Mouse (Mus musculus) cerebral cortex, adult 2 months (tissue): Measurements from ENCODE around the gene Nol7.

Experiments
- WGBS: fragments of 180-500 bp; shearing (Covaris S2); methylation state at CpG from one replicate; pipeline ENCODE4 v1.1.7; 2018; 5-methylcytosine and 5-hydroxymethylcytosine counted together

Gene Nol7

DNA sequence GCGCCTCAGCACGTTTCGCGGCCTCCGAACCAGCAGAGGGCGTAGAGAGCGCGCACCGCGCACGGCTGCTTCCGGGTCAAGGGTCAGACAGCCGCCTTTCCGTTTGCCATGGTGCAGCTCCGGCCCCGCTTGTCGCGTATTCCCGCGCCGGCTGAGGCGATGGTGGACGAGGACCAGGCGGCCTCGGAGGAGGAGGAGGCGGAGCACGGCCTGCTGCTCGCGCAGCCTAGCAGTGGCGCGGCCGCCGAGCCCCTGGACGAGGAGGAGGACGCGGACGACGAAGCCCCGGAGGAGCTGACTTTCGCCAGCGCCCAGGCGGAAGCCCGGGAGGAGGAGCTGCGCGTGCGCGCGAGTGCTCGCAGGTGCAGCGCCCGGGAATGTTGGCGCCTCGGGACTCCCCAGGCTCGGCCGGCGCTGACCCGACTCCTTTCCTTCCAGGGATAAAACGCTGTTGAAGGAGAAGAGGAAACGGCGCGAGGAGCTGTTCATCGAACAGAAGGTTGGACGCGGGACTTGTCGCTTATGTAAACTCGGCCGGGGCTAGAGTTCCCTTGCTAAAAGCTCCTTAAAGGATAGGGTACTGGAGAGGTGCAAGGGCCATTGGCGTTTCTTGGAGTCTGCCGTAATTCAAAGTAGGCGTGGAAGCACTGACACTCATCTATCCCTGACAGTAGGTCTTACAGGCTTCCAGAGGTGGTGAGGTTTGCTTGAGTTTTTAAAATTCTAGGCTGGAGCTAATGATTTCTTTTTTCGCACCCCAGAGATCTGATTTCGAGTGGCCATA, at the start of gene Nol7:
Gene Nol7, plus strand, starts transcription at position 94 of the 784 bp plus-strand sequence.
- under 1% methylated on average over 72 of the region's 72 CpGs for WGBS

DNA sequence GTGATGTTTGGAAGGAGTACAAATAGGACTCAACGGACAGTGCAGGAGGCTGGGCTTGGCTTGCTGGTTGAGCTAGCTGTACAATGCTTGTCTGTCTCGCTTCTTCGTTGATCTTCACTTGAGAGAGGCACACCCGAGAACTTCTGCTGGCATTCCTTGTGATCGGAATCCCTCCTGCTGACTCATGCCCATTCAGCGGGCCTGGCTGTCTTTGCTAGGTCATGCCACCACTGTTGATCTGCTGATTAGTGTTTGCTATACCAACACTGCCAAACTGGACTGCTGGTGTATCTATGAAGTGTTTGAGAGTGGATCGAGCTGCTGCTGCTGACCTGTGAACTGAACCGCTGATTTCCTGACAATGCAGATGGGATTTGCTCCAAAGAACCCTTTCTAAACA, 48.8 kb upstream of the Nol7 start:
- WGBS: 90% methylated on average over 8 of the region's 8 CpGs

DNA sequence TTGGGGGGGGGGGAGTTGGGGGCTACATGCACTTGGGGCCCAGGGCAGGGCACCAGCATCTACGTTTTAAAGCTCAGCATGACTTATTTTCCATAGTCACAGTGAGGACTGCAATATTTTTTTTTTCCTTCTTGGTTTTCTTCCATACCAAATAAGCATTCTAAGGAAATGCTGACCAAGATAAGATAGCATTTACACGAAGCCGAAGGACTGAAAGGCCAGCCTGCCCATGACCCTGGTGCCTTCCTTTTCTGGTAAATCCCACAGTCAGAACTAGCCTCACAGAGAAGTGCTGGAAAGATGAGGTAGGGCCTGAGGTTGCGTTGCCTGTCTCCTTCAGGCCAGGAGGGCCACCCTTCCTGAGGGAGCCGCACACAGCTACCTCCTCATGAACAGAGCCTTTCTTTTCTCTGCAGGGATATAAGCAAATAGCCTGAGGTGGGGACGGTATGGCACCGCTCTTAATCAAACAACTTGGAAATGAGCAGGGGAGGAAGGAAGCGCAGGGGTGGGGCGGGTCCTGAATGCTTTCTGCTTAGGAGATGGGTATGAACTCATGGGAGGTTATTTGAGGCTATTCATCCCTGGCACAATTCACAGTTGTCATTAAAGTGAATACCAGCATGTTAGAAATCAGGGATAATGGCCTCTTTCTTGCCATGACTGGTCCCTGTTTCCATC, 47.6 kb upstream of the Nol7 start:
- 75% methylated on average over 9 of the region's 9 CpGs for WGBS

DNA sequence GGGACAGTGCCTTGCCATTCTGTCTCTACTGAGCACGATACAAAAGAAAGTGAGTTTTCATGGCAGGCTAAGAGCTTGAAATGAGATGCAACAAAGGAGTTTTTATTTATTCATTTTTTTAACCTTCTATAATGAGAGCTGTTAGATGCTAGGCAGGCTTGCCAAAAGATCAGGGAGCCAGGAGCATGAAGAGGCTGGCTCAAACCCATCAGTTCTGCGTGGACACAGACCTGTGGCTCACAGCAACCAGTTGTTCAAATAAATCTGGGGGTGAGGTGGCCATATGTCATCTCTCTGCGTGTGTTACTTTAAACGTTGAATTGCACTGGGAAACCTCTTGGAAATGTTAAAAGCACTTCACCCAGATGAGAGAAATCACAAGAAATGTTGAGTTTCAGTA, 44.8 kb upstream of the Nol7 start:
- 36% methylated on average over 4 of the region's 4 CpGs for WGBS

DNA sequence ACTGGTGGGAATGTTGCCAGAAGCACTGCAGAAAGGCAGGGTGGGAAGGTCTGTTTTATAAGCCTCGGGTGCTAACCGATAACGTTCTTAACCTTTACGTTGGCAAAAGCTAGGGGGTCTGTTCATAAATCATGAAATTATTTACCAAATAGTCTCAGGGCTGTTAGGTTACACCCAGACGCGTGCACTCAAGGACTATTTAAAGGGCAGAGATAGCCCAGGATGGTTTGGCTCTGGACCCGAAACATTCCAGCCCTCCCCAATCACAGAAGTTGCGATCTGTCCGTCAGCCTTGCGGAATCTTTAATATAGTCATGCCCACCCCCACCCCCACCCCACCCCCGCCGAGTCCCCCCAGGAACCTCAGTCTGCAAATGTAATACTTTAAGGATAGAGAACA, 43.8 kb upstream of the Nol7 start:
- 91% methylated on average over 12 of the region's 12 CpGs for WGBS

DNA sequence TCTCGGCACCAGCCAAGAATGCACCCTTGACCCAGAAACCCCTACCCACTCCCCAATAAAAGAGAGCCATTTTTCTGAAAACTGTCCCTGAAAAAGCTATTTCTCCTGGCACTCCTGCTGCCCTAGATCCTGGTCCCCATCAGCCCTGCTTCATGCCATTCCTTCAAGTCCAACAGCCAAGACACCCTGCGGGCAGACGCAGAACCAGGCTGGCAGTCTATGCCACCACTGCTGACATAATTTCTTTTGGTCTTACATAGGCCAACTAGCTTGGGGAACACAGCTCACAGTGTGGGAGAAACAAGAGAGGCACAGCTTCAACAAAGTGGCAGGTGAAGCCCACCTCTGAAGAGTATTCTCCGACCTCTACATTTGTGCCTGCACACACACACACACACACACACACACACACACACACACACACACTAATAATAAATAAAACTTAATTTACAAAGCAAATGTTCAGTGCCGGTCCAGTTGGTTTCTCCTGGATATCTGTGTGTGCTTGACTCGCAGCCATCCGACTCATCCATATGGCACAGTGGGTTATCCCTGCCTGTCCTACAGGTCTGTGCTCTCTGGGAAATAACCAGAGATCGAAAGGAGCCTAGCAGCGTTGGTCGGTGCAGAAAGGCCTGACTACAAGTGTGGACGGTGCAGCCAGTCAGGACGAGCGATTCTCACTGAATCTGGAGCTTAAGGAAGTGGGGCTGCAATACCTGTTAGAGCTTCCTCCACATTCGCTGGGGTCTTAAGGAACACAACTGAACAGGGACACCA, 41.7 kb upstream of the Nol7 start:
- WGBS: 91% methylated on average over 14 of the region's 14 CpGs

DNA sequence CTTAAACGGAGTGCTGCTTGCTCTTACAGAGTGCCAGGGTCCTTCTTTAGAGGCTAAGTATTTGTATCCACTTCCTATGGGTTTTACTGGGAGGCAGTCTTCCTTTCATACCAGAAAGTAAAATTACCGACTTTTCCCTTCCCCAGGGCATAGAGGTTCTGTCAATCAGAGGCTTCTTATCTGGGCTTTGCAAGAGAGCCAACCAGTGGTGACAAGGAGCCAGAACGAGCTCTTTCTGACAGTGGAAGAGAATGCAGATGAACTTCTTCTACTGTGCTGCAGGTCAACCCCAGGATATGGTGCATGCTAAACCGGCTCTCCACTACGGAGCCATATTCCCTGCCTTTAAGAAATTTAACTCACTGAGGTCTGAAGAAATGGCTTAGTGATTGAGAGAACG, 37.7 kb upstream of the Nol7 start:
- 77% methylated on average over 6 of the region's 6 CpGs for WGBS

DNA sequence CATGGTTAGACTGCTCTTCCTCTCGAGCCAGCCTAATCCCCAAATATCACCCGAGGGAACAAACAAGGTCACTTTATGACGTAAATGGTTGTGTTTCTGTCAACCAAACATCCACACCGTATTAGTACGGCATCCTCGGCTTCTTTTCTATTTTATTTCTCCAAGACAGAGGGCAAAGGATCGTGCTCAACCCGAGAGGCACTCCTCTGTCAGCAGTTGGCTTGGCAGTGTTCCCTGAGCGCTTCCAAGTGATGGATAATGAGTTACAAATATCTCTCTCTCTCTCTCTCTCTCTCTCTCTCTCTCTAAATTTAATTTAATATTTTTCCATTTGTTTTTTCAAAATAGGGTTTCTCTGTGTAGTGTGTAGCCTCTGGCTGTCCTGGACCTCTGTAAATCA, 35.8 kb upstream of the Nol7 start:
- 83% methylated on average over 9 of the region's 9 CpGs for WGBS

DNA sequence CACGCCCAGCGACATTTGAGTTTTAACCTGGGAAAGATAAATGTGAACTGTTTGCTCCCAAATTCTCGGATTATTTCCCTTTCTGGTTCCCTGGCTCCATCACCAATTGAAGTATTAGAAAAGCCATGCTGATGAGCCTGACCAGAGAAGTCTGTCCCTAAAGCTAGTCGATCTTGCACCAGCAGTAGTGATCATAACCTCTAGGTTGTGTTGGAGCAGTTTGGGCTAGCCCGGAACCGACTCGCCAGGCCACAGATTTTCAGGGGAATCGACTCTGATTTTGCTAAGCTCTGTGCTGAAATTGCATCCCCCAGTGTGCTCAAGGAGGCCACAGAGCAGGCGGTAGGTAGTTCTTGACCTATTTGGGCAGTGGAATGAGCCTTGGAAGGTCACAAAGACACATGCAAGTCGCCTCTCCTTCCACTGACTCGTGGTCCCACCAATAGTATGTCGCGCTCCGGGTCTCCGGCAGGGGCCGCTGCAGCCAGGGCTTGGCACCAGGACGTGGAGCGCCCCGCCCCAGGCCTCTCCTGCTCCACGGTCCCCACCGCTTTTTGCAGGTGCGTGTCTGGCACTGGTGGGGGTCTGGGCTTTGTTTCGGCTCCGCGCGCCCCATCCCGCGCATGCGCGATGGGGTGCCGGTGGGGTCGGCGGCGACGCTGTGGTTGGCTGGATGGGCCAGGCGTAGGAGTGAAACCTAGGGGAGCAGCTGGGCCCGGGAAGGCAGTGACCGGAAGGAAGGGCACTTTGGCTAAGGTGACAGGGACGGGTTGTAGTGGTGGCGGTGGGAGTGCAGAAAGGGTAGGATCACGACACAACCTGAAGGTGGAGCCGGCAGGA, 33.0 kb upstream of the Nol7 start, which contains the start of gene Sirt5:
Gene Sirt5, plus strand, starts transcription at position 512 of the 840 bp plus-strand sequence.
- WGBS: 14% methylated on average over 42 of the region's 42 CpGs

DNA sequence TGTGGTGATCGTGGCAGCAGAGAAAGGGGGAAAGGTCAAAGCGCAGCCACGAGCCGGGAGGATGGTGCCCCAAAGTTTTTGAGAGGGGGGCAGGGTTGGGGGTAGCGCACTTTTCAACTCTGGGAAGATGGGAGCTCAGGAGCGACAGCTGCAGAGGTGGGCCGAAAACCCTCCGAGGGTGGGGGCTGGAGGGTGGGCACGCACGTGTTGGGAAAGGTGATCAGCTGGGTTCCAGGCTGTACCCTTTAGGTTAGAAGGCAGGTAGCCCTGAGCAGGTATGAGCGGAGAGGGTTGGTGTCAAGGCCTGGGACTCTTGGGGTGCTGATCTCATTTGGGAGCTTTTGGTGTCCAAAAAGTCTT, 32.4 kb upstream of the Nol7 start:
- 7% methylated on average over 11 of the region's 11 CpGs for WGBS

DNA sequence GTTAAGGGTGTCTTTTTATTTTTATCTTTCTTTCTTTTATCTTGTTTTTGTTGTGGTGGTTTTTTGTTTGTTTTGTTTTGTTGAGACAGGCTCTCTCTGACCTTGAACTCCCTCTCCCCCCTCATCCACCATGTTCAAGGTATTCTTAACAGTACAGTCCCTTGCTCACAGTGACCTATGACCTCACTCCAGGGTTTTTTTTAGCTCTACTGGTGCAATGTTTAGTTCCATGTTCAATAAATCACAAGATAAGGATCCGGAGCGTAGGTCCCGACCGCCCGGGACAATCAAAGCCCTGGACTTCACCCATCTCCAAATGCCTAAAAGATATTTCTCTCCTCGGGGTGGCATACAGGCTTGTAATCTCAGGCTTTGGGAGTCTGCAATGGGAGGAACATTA, 28.1 kb upstream of the Nol7 start:
- 97% methylated on average over 6 of the region's 6 CpGs for WGBS

DNA sequence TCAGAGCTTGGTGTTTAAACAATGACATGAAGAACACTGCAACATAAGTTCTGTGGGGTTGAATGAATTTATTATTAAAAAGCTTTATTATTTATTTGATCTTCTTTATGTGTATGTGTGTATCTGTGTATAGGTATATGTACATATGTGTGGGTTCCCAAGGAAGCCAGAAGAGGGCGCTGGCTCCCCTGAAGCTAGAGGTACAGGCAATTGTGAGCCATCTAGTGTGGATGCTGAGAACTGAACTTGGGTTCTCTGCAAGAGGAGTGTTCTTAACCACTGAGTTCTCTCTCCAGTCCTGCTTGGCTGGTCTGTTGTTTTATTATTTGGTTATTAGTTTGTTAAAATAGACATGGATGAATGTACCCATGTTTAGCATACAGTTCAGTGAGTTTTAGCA, 25.3 kb upstream of the Nol7 start:
- WGBS: 92% methylated on average over 1 of the region's 1 CpGs

DNA sequence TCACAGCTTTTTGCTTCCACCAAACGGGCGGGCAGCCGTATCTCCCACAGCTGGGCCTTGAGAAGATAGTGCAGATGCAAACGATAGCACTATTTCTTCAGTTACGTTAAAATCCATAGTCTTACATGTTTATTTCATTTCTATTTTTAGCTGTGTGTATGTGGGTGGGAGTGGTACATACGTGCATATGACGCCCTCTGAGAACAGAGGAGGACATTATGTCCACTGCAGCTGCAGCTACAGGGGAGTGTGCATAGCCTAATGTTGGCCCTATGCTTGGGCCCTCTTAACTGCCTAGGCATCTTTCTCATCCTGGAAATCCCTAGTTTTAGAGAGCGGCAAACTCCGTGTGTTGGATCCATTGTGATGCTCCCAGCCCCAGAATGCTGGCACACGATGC, 24.0 kb upstream of the Nol7 start:
- WGBS: 78% methylated on average over 10 of the region's 10 CpGs

DNA sequence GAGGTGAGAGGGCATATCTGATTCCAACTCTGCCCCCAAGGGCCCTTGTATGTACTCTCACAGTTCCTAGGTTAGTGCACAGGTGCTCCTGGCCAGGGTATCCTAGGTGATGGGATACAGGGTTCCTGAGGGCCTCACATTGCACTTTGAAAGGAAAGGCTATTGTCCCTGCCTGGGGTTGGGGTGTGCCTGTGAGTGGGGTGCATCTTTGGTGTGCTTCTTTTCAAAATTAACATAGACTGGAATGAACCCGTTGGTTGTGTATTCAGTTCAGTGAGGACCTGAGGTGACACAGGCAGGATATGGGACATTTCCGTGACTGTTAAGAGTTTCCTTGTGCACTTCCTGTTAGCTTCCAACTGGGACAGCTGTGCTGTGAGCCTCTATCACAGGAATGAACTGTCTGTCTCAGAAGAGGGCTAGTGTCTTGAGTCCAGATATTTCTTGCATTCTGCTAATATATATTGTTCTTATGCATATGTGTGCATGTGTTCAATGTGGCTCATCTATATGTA, 23.2 kb upstream of the Nol7 start:
- 65% methylated on average over 2 of the region's 2 CpGs for WGBS

DNA sequence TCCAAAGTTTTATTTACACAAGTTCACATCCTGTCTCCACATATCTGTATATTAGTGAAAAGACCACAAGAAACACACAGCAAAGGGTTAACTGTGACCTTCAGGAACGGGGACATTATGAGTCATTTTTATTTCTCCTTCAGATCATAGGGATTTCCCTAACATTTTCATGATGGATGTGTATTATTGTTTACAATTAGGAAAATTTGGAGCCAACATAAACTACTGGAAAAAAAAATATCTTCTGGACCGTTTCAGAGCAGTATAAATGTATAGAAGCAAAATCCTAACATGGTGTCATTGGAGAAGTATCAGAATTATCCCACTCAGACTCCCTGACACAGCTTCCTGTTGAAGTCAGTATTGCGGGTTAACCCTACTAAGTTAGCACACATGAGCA, 18.2 kb upstream of the Nol7 start:
- 70% methylated on average over 3 of the region's 3 CpGs for WGBS

DNA sequence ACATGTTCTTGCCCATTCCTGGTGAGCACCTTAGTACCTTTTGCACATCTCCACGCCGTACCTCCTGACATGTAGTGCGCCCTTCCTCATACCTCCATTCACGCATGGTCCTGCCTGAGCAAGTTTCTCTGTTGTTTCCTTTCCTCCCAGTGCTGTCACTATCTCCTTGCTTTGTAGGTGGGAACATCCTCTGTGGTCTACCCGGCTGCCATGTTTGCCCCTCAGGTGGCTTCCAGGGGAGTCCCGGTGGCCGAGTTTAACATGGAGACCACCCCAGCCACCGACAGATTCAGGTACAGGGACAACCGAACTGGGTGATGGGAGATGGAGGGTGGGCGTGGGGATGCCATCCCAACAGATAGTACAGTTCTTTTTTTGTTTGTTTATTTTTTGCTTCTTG, 12.9 kb upstream of the Nol7 start:
- WGBS: 98% methylated on average over 10 of the region's 10 CpGs

DNA sequence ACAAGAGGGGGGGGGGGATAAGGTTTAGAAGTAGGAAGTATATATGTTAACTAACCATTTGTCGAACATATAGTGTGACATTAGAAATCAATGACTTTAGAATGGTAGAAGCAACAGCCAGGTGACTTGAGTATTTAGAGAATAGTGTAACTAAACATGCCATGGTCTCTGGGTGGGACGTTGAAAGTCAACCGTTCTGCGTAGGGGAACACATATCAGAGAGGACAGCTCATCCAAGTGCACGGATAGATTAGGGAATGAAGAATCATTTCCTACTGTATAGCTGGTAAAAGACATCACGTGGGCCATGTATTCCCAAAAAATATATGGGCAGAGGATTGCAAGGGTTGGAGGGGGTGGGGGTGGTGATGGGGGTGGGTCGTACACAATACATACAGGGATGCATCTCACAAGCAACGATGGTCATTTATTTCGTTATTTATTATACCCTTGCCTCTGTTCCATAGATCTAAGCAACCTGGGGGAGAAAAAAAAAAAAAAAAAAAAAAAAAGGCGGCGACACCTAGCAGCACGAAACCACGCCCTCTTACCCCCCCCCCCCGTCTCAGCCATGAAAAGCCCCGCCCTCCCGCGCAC, 392 bp upstream of the Nol7 start:
- WGBS: 53% methylated on average over 10 of the region's 17 CpGs

DNA sequence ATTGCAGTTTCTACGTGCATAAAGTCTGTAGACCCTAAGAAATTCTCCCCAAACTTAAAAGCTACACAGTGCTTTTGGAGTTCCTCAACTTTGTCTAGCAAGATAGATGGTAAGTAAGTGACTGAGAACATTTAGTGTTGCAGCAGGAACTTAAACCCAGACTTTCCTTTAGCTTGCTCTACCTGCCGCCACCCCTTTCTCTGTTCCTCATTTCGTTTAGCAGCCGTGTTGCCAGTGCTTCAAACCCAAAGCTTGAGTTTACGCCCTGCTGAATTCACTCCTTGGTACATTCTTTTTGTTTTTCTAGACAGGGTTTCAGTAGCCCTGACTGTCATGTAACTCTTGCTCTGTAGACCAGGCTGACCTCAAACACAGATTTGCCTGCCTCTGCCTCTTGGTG, 1.4 kb downstream of the Nol7 start:
- 71% methylated on average over 5 of the region's 5 CpGs for WGBS

DNA sequence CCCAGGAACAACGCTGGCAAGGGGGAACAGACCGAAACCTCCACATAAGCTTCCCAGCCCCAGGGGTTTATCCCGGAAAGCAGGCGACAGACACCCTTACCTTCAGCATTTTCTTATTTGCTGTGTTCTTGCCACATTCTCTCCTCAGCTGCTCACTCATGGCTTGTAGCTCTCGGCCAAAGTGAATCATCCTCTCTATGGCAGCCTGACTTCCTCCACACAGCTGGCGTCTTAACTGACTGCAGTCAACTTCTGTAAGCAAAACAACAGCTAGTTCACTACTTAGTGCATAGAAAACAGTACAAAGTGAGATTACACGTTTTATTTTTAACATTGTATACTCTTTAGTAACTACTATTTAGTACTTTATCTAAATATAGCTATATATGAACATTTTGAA, 14.1 kb downstream of the Nol7 start:
- 63% methylated on average over 7 of the region's 7 CpGs for WGBS

DNA sequence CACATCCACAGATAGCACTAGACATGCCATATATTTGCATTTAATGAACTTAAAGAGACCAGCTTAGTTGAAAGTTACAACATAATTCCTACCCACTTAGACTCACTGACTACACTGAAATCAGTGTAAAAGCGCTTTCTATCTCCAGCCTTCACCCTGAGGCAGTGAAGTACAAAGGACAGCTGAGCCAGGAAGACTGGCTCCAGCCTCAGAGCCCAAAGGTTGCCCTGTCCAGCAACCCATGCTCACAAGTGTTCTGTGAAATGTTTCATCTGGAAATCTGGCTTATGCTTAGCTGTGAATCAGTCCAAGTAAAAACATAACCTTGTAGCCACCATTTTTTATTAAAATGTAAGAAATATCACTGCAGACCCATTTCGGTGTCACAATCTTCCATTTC, 15.4 kb downstream of the Nol7 start:
- 98% methylated on average over 2 of the region's 2 CpGs for WGBS

DNA sequence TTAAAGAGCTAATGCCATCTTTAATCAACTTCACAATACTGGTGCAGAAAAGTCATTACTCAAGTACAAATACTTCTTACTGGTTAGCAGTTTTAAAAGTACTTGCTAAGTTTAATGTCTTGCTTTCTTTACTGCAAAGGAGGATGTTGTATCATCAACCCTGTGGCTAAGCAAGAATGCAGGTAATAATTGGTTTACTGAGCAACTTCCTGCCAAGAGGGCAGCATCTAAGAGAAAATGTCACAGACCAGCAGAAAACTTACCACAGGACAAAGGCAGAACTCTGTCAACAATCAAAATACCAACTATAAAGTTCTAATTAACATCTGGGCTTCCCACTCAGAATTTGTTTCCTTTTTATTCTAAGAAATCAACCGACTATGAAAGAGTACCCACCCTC, 17.1 kb downstream of the Nol7 start:
- whole genome bisulfite sequencing: 74% methylated on average over 1 of the region's 1 CpGs
